Mouse (Mus musculus): ENCODE data around the gene Gtsf1. TPM values are rescaled to one million over a fixed set of nuclear protein-coding genes. Genes with fewer than 3 reads are reported as not detected.

Gtsf1 gene
- total RNA-seq, 1 experiment = 4.9 TPM

DNA sequence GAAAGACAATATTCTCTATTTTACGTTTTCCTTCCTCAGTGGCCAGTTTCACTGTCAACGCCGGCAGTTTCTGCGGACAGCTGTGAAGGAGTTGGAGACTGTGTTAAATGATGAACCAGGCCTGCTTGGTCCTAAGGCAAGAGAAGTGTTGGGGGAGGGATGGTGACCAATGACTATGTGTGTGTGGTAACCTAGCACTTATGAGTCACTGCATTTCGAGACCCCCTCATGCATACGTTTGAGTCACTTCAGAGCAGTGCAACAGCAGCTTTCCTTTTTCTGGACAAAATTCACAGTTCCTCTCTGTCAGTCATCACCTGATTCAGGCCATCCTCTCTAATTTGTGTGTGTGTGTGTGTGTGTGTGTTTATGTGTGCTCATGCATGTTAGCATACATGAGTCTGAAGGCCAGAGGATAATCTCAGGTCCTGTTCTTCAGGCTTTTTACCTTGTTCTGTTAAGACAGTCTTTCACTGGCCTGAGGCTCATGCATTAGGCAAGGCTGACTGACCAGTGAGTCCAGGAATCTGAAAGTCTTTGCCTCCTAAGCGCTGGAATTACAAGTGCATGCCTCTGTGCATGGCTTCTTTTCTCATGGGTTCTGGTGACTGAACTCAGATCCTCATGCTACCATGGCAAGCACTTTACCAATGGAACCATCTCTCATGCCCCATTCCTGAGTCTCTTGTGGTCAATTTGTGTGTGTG is 41.4 kb upstream of the Gtsf1 start:
- Histone ChIP-seq H3K9me3 (ENCODE audit: control insufficient read depth, insufficient read depth, low read depth, low read length) (no peaks in the 10 kb centered on the region), H3K36me3 (ENCODE audit: control insufficient read depth, insufficient read depth, low read length, poor library complexity, severe bottlenecking) (no peaks in the 10 kb centered on the region), H3K27ac (ENCODE audit: insufficient read depth, low read depth, low read length, poor library complexity, severe bottlenecking) (no peak overlapping the region), H3K4me3 (ENCODE audit: insufficient read depth in 1 of 2, low read depth in 1 of 2, low read length in 2 of 2, poor library complexity in 1 of 2, severe bottlenecking in 1 of 2) (no peak overlapping the region), H3K9ac (ENCODE audit: insufficient read depth, low read depth, low read length, poor library complexity, severe bottlenecking) (no peak overlapping the region), H3K4me1 (ENCODE audit: control insufficient read depth in 2 of 2, insufficient read depth in 2 of 2, low read length in 2 of 2, poor library complexity in 1 of 2) (no peaks in the 10 kb centered on the region)
- no peak for DNase-seq (ENCODE audit: low read depth, low spot score)
- TF ChIP-seq ZC3H11A (IDR thresholded peaks at IDR 0.05; ENCODE audit: borderline replicate concordance, low read depth, low read length) = no peak
- TF ChIP-seq HCFC1 (IDR thresholded peaks at IDR 0.05; ENCODE audit: borderline replicate concordance, insufficient read depth, low read length) = no peak
- no peak for TF ChIP-seq ZNF384 (IDR thresholded peaks at IDR 0.05; ENCODE audit: low read depth, low read length)
- no peak for TF ChIP-seq MAFK (IDR thresholded peaks at IDR 0.05; ENCODE audit: insufficient read depth, low read depth, low read length)
- in situ Hi-C loops (cut with MboI; ENCODE audit: low sequenced_read_pairs in 2 of 2, unreplicated experiment in 2 of 2) = no loop called here

DNA sequence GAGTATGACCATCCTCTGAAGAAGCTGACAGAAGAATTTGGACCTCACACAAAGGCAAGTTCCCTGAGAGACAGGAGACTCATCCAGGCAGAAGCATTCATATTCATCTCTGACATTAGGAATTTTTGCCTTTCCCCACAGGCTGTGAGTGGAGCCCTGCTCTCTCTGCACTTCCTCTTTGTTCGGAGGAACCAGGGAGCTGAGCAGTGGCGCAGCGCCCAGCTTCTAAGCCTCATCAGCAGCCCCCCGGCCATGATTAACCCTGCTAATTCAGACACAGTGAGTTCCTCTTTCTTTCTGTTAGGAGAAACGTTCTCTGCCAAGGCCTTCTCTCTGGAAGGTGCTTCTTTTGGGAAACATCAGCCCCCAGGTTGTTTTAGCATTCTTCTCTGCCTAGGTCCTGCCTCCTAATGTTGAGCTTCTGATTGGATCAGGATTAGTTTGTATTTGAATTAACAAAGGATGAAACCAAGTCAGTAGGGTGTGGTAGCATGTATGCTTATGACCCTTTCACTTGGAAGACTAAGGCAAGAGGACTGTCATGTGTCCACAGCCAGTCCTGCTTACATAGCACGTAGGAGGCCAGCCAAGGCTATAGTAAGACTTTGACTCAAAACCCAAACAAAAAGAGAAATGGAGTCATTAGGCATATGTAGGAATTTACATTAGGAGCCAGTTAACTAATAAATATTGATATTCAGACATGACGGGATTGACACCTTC is 32.4 kb upstream of the Gtsf1 start:
- no peak overlapping the region for H3K9ac ChIP-seq (ENCODE audit: insufficient read depth, low read depth, low read length, poor library complexity, severe bottlenecking)
- TF ChIP-seq HCFC1 (IDR thresholded peaks at IDR 0.05; ENCODE audit: borderline replicate concordance, insufficient read depth, low read length) = no peak
- TF ChIP-seq ZNF384 (IDR thresholded peaks at IDR 0.05; ENCODE audit: low read depth, low read length) = no peak
- TF ChIP-seq CHD2 (IDR thresholded peaks at IDR 0.05; ENCODE audit: low read depth, low read length) = no peak
- no peak for TF ChIP-seq MAFK (IDR thresholded peaks at IDR 0.05; ENCODE audit: insufficient read depth, low read depth, low read length)
- no peak for TF ChIP-seq ZC3H11A (IDR thresholded peaks at IDR 0.05; ENCODE audit: borderline replicate concordance, low read depth, low read length)
- no peak for DNase-seq (ENCODE audit: low read depth, low spot score)
- H3K27ac ChIP-seq (ENCODE audit: insufficient read depth, low read depth, low read length, poor library complexity, severe bottlenecking) = no peak overlapping the region
- no peak overlapping the region for H3K4me3 ChIP-seq (ENCODE audit: insufficient read depth in 1 of 2, low read depth in 1 of 2, low read length in 2 of 2, poor library complexity in 1 of 2, severe bottlenecking in 1 of 2)
- H3K4me1 ChIP-seq (ENCODE audit: control insufficient read depth in 2 of 2, insufficient read depth in 2 of 2, low read length in 2 of 2, poor library complexity in 1 of 2) = no peaks in the 10 kb centered on the region
- H3K9me3 ChIP-seq (ENCODE audit: control insufficient read depth, insufficient read depth, low read depth, low read length) = no peaks in the 10 kb centered on the region
- in situ Hi-C loops (cut with MboI; ENCODE audit: low sequenced_read_pairs in 2 of 2, unreplicated experiment in 2 of 2) = no loop called here
- no peaks in the 10 kb centered on the region for H3K36me3 ChIP-seq (ENCODE audit: control insufficient read depth, insufficient read depth, low read length, poor library complexity, severe bottlenecking)

DNA sequence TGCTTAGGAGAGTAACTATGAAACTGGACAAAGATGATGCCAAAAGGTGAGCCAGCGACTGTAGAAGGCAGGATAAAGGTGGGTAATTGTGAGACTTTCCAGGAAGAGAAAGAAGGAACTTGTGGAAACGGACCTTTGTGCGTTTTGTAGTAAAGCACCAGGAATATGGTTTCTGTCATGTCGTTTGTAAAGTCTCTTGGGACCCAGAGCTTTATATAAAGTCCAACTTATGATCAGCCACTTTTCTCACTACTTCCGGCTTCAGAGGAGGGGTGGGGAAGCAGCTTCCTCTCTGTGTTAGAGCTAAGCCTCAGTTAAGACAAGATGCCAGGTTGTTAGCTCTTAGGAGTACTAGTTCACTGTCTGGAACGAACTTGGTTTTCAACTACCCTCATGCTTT is 24.2 kb upstream of the Gtsf1 start:
- no peak overlapping the region for H3K4me3 ChIP-seq (ENCODE audit: insufficient read depth in 1 of 2, low read depth in 1 of 2, low read length in 2 of 2, poor library complexity in 1 of 2, severe bottlenecking in 1 of 2)
- no peaks in the 10 kb centered on the region for H3K4me1 ChIP-seq (ENCODE audit: control insufficient read depth in 2 of 2, insufficient read depth in 2 of 2, low read length in 2 of 2, poor library complexity in 1 of 2)
- in situ Hi-C loops (cut with MboI; ENCODE audit: low sequenced_read_pairs in 2 of 2, unreplicated experiment in 2 of 2) = no loop called here
- no peak overlapping the region for H3K9ac ChIP-seq (ENCODE audit: insufficient read depth, low read depth, low read length, poor library complexity, severe bottlenecking)
- TF ChIP-seq CHD2 (IDR thresholded peaks at IDR 0.05; ENCODE audit: low read depth, low read length) (no peak), ZC3H11A (IDR thresholded peaks at IDR 0.05; ENCODE audit: borderline replicate concordance, low read depth, low read length) (no peak), ZNF384 (IDR thresholded peaks at IDR 0.05; ENCODE audit: low read depth, low read length) (no peak), HCFC1 (IDR thresholded peaks at IDR 0.05; ENCODE audit: borderline replicate concordance, insufficient read depth, low read length) (no peak), MAFK (IDR thresholded peaks at IDR 0.05; ENCODE audit: insufficient read depth, low read depth, low read length) (no peak)
- H3K9me3 ChIP-seq (ENCODE audit: control insufficient read depth, insufficient read depth, low read depth, low read length) = no peaks in the 10 kb centered on the region
- no peak overlapping the region for H3K27ac ChIP-seq (ENCODE audit: insufficient read depth, low read depth, low read length, poor library complexity, severe bottlenecking)
- DNase-seq (ENCODE audit: low read depth, low spot score) = no peak
- H3K36me3 ChIP-seq (ENCODE audit: control insufficient read depth, insufficient read depth, low read length, poor library complexity, severe bottlenecking) = no peaks in the 10 kb centered on the region

GRCm38 (mm10) chr15:103453551-103454218 is 23.4 kb upstream of the Gtsf1 start, which contains the start of gene Nckap1l:
Nckap1l (plus strand) TSS chr15:103453794.
- H3K4me3 ChIP-seq (ENCODE audit: insufficient read depth in 1 of 2, low read depth in 1 of 2, low read length in 2 of 2, poor library complexity in 1 of 2, severe bottlenecking in 1 of 2) = no peak within 1 kb of the TSS
- DNase-seq (ENCODE audit: low read depth, low spot score) = no peak
- no peaks in the 10 kb centered on the region for H3K9me3 ChIP-seq (ENCODE audit: control insufficient read depth, insufficient read depth, low read depth, low read length)
- in situ Hi-C loops (cut with MboI; ENCODE audit: low sequenced_read_pairs in 2 of 2, unreplicated experiment in 2 of 2) = no loop called here
- H3K27ac ChIP-seq (ENCODE audit: insufficient read depth, low read depth, low read length, poor library complexity, severe bottlenecking) = no peak within 1 kb of the TSS
- H3K9ac ChIP-seq (ENCODE audit: insufficient read depth, low read depth, low read length, poor library complexity, severe bottlenecking) = no peak within 1 kb of the TSS
- no peaks in the 10 kb centered on the region for H3K4me1 ChIP-seq (ENCODE audit: control insufficient read depth in 2 of 2, insufficient read depth in 2 of 2, low read length in 2 of 2, poor library complexity in 1 of 2)
- no peaks in the 10 kb centered on the region for H3K36me3 ChIP-seq (ENCODE audit: control insufficient read depth, insufficient read depth, low read length, poor library complexity, severe bottlenecking)
- TF ChIP-seq MAFK (IDR thresholded peaks at IDR 0.05; ENCODE audit: insufficient read depth, low read depth, low read length) (no peak), ZC3H11A (IDR thresholded peaks at IDR 0.05; ENCODE audit: borderline replicate concordance, low read depth, low read length) (no peak), HCFC1 (IDR thresholded peaks at IDR 0.05; ENCODE audit: borderline replicate concordance, insufficient read depth, low read length) (no peak), CHD2 (IDR thresholded peaks at IDR 0.05; ENCODE audit: low read depth, low read length) (no peak), ZNF384 (IDR thresholded peaks at IDR 0.05; ENCODE audit: low read depth, low read length) (no peak)

Data from ES-E14 (cell line).